In the genomic region with DNA sequence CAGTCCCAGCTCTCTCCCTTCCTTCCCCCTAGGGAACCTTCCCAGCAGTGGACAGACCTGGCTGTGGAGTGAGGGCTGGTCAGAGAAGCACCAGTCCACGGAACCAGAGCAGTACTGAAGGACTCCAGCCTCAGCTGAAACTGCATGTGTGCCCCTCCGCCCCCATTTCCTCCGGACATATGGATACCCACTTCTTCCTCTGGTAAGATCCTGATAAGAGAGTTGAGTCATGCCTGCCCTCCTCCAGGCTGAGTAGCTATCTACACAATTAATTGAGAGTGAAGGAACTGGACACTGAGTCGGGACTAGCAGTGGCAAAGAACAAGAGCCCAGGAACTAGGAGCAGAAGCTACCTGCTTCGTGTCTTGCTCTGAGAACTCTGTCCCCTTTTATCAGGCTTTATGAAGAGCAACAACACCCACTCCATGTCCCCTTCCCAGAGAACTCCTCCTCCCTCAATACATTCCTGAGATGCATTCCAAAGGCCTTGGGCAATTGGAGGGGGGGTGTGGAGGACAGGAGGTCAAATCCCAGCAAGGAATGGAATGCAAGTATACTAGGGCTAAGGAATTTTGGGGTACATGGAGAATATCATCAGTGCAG, we compare ENCODE assay signal across 8 mouse cellular contexts. TPM values are rescaled to one million over a fixed set of nuclear protein-coding genes. Genes with fewer than 3 reads are reported as not detected.
DNase-seq lines count a peak whose midpoint lies in the region; ATAC-seq and TF ChIP-seq lines count a peak whose summit lies in the region.

No protein-coding gene starts in this region.

- peak overlapping the region; percentile 36; the same call in 1 of the 2 replicates for H3K27ac ChIP-seq in layer of hippocampus, adult 2 months
- H3K27ac ChIP-seq in intestine, embryonic 14.5 days (ENCODE audit: low read depth) = peak overlapping the region; percentile 92

- H3K4me2 ChIP-seq in intestine, embryonic 14.5 days (ENCODE audit: low read length) = peak overlapping the region; percentile 75

- H3K9me3 ChIP-seq in intestine, embryonic 14.5 days (ENCODE audit: control insufficient read depth, low read length) = no peaks in the 10 kb centered on the region

- no peak overlapping the region for H3K4me3 ChIP-seq in layer of hippocampus, adult 2 months
- H3K4me3 ChIP-seq in intestine, embryonic 14.5 days (ENCODE audit: low read depth, low read length) = peak overlapping the region; percentile 20; the same call in 1 of the 2 replicates
- H3K4me3 ChIP-seq in lung, adult 2 months (replicated peaks; ENCODE audit: extremely low read depth, low read depth, low read length) = peak overlapping the region; percentile 23

- peak overlapping the region; percentile 44; the same call in 1 of the 2 replicates for H3K9ac ChIP-seq in intestine, embryonic 14.5 days (ENCODE audit: low read length)

- peaks cover 42% of the 10 kb centered on the region for H3K36me3 ChIP-seq in intestine, embryonic 14.5 days (ENCODE audit: control insufficient read depth, insufficient read depth, low read length)

- H3K4me1 ChIP-seq in intestine, embryonic 14.5 days (replicated peaks; ENCODE audit: control insufficient read depth, insufficient read depth, low read length) = peaks cover 41% of the 10 kb centered on the region
- H3K4me1 ChIP-seq in lung, adult 2 months (ENCODE audit: control insufficient read depth, insufficient read depth, low read length) = peaks cover 19% of the 10 kb centered on the region

- TF ChIP-seq POLR2A in lung, adult 2 months (IDR thresholded peaks at IDR 0.05; ENCODE audit: borderline replicate concordance, extremely low read depth, low read depth, low read length) = no peak

- 10% methylated on average over 5 of the region's 5 CpGs for WGBS in intestine, embryonic 14.5 days
- 4% methylated on average over 5 of the region's 5 CpGs for WGBS in lung, adult 2 months

- TF ChIP-seq CTCF in layer of hippocampus, adult 2 months (conservative IDR thresholded peaks at IDR 0.05) = no peak
- no peak for TF ChIP-seq CTCF in lung, adult 2 months (IDR thresholded peaks at IDR 0.05; ENCODE audit: insufficient read depth, low read length)

- H3K27me3 ChIP-seq in intestine, embryonic 14.5 days (replicated peaks; ENCODE audit: control insufficient read depth, insufficient read depth, low read length) = no peaks in the 10 kb centered on the region

- no peak for DNase-seq in layer of hippocampus, adult 2 months (ENCODE audit: low spot score in 2 of 2)
- DNase-seq in layer of hippocampus, adult 8-10 months (ENCODE audit: low spot score in 2 of 2) = no peak
- peak; percentile 70 for DNase-seq in embryo, embryonic 10 days (ENCODE audit: low spot score)
- no peak for DNase-seq in intestine, embryonic 14.5 days (ENCODE audit: low spot score)
- peak; percentile 56 for DNase-seq in lung, adult 2 months
- no peak for DNase-seq in gastrocnemius, postnatal 25 days
- no peak for DNase-seq in layer of hippocampus, adult 9-11 months

- no peak for ATAC-seq in intestine, embryonic 14.5 days (replicated peaks; ENCODE audit: low FRiP score, low TSS enrichment, low read depth)
- no peak for ATAC-seq in erythroid progenitor cell, adult 5-6 weeks (replicated peaks; ENCODE audit: low FRiP score, poor library complexity, severe bottlenecking)

RNA-seq across cellular contexts. Expression of gene Creb3, which starts 4.0 kb away (rescaled TPM):
- total RNA-seq in layer of hippocampus, adult 2 months (2021) = 10 to 100 TPM; 70.3 to 75.1 TPM
- total RNA-seq in layer of hippocampus, adult 8-10 months (2022) = 10 to 100 TPM; 63.3 to 89.5 (median 69.0) TPM
- 64.8 and 68.6 TPM in 2 replicates for polyA plus RNA-seq in intestine, embryonic 14.5 days (2014; fragmentation: Nextera tagmentation; extraction: Ambion mirVana)
- polyA plus RNA-seq in lung, adult 2 months (2012; rRNA removed) = 86.4 and 95.1 TPM in 2 replicates
- total RNA-seq in erythroid progenitor cell, adult 5-6 weeks (2015; ENCODE audit: low replicate concordance) = 8.0 and 12.3 TPM in 2 replicates
- 9.6 and 45.0 TPM in 2 replicates for total RNA-seq in erythroid progenitor cell, adult 5-6 weeks (2017; ENCODE audit: low replicate concordance)
- 10 to 100 TPM; 34.9 to 41.8 TPM for total RNA-seq in gastrocnemius, postnatal 25 days (2021)

RNA-seq across cellular contexts. Expression of gene Tln1, which starts 4.4 kb away (rescaled TPM):
- 10 to 100 TPM; 36.4 to 42.9 TPM for total RNA-seq in layer of hippocampus, adult 2 months (2021)
- 10 to 100 TPM; 39.3 to 62.9 (median 50.6) TPM for total RNA-seq in layer of hippocampus, adult 8-10 months (2022)
- polyA plus RNA-seq in intestine, embryonic 14.5 days (2014; fragmentation: Nextera tagmentation; extraction: Ambion mirVana) = 66.0 and 69.8 TPM in 2 replicates
- 179 and 197 TPM in 2 replicates for polyA plus RNA-seq in lung, adult 2 months (2012; rRNA removed)
- 111 and 144 TPM in 2 replicates for total RNA-seq in erythroid progenitor cell, adult 5-6 weeks (2015; ENCODE audit: low replicate concordance)
- total RNA-seq in erythroid progenitor cell, adult 5-6 weeks (2017; ENCODE audit: low replicate concordance) = 643 and 746 TPM in 2 replicates
- 10 to 100 TPM; 56.2 to 79.8 TPM for total RNA-seq in gastrocnemius, postnatal 25 days (2021)

RNA-seq across cellular contexts. Expression of gene Rgp1, which starts 20.4 kb away (rescaled TPM):
- 10 to 100 TPM; 45.3 to 49.9 TPM for total RNA-seq in layer of hippocampus, adult 2 months (2021)
- 10 to 100 TPM; 46.2 to 69.0 (median 51.0) TPM for total RNA-seq in layer of hippocampus, adult 8-10 months (2022)
- polyA plus RNA-seq in intestine, embryonic 14.5 days (2014; fragmentation: Nextera tagmentation; extraction: Ambion mirVana) = 25.4 and 29.7 TPM in 2 replicates
- polyA plus RNA-seq in lung, adult 2 months (2012; rRNA removed) = 39.0 and 47.3 TPM in 2 replicates
- total RNA-seq in erythroid progenitor cell, adult 5-6 weeks (2015; ENCODE audit: low replicate concordance) = 29.2 and 31.0 TPM in 2 replicates
- total RNA-seq in erythroid progenitor cell, adult 5-6 weeks (2017; ENCODE audit: low replicate concordance) = 10.1 and 32.7 TPM in 2 replicates
- total RNA-seq in gastrocnemius, postnatal 25 days (2021) = 10 to 100 TPM; 21.1 to 22.5 TPM

RNA-seq across cellular contexts. Expression of gene Gba2, which starts 20.5 kb away (rescaled TPM):
- total RNA-seq in layer of hippocampus, adult 2 months (2021) = 10 to 100 TPM; 61.0 to 64.4 TPM
- total RNA-seq in layer of hippocampus, adult 8-10 months (2022) = 10 to 100 TPM; 58.7 to 64.7 (median 60.9) TPM
- polyA plus RNA-seq in intestine, embryonic 14.5 days (2014; fragmentation: Nextera tagmentation; extraction: Ambion mirVana) = 13.2 and 15.5 TPM in 2 replicates
- 19.4 and 26.0 TPM in 2 replicates for polyA plus RNA-seq in lung, adult 2 months (2012; rRNA removed)
- 22.3 and 28.1 TPM in 2 replicates for total RNA-seq in erythroid progenitor cell, adult 5-6 weeks (2015; ENCODE audit: low replicate concordance)
- total RNA-seq in erythroid progenitor cell, adult 5-6 weeks (2017; ENCODE audit: low replicate concordance) = 23.5 and 32.1 TPM in 2 replicates
- total RNA-seq in gastrocnemius, postnatal 25 days (2021) = 1 to 10 TPM; 5.5 to 6.1 TPM

RNA-seq across cellular contexts. Expression of gene Msmp, which starts 26.2 kb away (rescaled TPM):
- total RNA-seq in layer of hippocampus, adult 2 months (2021) = not detected
- not detected for total RNA-seq in layer of hippocampus, adult 8-10 months (2022)
- 0.49 and 1.3 TPM in 2 replicates for polyA plus RNA-seq in intestine, embryonic 14.5 days (2014; fragmentation: Nextera tagmentation; extraction: Ambion mirVana)
- 0.24 TPM in 1 of 2 replicates, not detected in the other for polyA plus RNA-seq in lung, adult 2 months (2012; rRNA removed)
- total RNA-seq in erythroid progenitor cell, adult 5-6 weeks (2015; ENCODE audit: low replicate concordance) = not detected in 2 replicates
- not detected in 2 replicates for total RNA-seq in erythroid progenitor cell, adult 5-6 weeks (2017; ENCODE audit: low replicate concordance)
- total RNA-seq in gastrocnemius, postnatal 25 days (2021) = under 1 TPM in 1 of 2 experiments, not detected in 1; 0.64 TPM

Comparison
In these comparisons a context has a peak if more than half of its experiments do, and no peak if none do; other contexts are left out.
1. DNase-seq: peak in embryo, embryonic 10 days (single experiment) and lung, adult 2 months (single experiment); none in layer of hippocampus, adult 2 months (0 of 2), layer of hippocampus, adult 8-10 months (0 of 2), intestine, embryonic 14.5 days (single experiment), gastrocnemius, postnatal 25 days (single experiment) and layer of hippocampus, adult 9-11 months (single experiment).